30 mouse cellular contexts compared by ENCODE assay signal in the genomic region with DNA sequence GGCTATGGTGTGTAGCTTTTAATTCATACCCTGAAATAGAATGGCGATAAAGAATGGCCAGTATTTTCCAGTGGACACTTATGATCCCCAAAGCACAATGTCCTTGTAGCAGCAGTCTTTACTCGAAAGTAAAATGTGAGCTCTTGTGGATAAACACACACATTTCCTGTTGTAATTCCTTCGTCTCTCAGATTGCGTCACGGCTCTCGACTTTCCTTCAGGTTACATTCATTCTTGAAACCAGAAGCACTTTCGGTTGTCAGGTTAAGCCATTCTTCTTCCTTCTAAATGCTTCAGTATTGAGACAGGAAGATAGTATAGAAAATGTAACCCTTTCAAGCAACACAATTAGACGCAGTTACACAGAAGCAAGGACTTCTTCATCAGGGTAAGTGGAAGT. TPM values are rescaled to one million over a fixed set of nuclear protein-coding genes. Genes with fewer than 3 reads are reported as not detected.
DNase-seq lines count a peak whose midpoint lies in the region; ATAC-seq and TF ChIP-seq lines count a peak whose summit lies in the region.
"Had no signal": no experiment of that assay in that cellular context is flagged by ENCODE, and none has a peak within 500 bp of the region (broad histone marks: within the 10 kb centered on the region; RNA-seq: fewer than 3 reads in every experiment).

No protein-coding gene starts in this region.

- no peak for TF ChIP-seq CTCF in liver, postnatal 0 days (IDR thresholded peaks at IDR 0.05; ENCODE audit: low read depth)

- H3K27me3 ChIP-seq in liver, postnatal 0 days (ENCODE audit: insufficient read depth, low read length): no peaks in the 10 kb centered on the region
- no peaks in the 10 kb centered on the region for H3K27me3 ChIP-seq in megakaryocyte, embryonic 14.5 days (replicated peaks)
- no peaks in the 10 kb centered on the region for H3K27me3 ChIP-seq in forebrain, embryonic 16.5 days (replicated peaks; ENCODE audit: control insufficient read depth, insufficient read depth, low read length)
- H3K27me3 ChIP-seq: CH12.LX; embryonic facial prominence, embryonic 15.5 days; heart, embryonic 12.5 days; limb, embryonic 13.5 days; liver, embryonic 12.5 days; lung, embryonic 15.5 days; stomach, embryonic 15.5 days had no signal

- no peak for ATAC-seq in liver, postnatal 0 days
- ATAC-seq in hematopoietic stem cell, adult 5-6 weeks (replicated peaks in 1 of 2; ENCODE audit: insufficient read depth in 1 of 2, low FRiP score in 2 of 2, low TSS enrichment in 1 of 2, low read depth in 1 of 2, poor library complexity in 2 of 2, severe bottlenecking in 2 of 2): peak; percentile 49 to 81; a peak in 3 of 4 replicates
- no peak for ATAC-seq in forebrain, embryonic 16.5 days
- ATAC-seq: activated CD4-positive, CD25-positive, alpha-beta regulatory T cell, adult 4 months; forebrain, embryonic 14.5 days; hindbrain, postnatal 0 days; intestine, embryonic 16.5 days; liver, embryonic 12.5 days had no signal

- peaks cover 13% of the 10 kb centered on the region; the same call in 1 of the 2 replicates for H3K36me3 ChIP-seq in liver, postnatal 0 days (replicated peaks; ENCODE audit: insufficient read depth, low read length)
- H3K36me3 ChIP-seq in megakaryocyte, embryonic 14.5 days (replicated peaks; ENCODE audit: low read length): peaks cover 40% of the 10 kb centered on the region
- H3K36me3 ChIP-seq in forebrain, embryonic 16.5 days (ENCODE audit: control insufficient read depth, insufficient read depth): peaks cover 3% of the 10 kb centered on the region; the same call in 1 of the 2 replicates
- H3K36me3 ChIP-seq: lung, embryonic 15.5 days; stomach, embryonic 15.5 days had no signal

- 57% methylated on average over 8 of the region's 8 CpGs for WGBS in liver, postnatal 0 days (ENCODE audit: insufficient replicate concordance)
- 88% methylated on average over 8 of the region's 8 CpGs for WGBS in forebrain, embryonic 16.5 days

- no peak overlapping the region for H3K4me3 ChIP-seq in liver, postnatal 0 days (ENCODE audit: low read depth, low read length)
- H3K4me3 ChIP-seq in megakaryocyte, embryonic 14.5 days (replicated peaks): peak overlapping the region; percentile 28
- no peak overlapping the region for H3K4me3 ChIP-seq in forebrain, embryonic 16.5 days (replicated peaks; ENCODE audit: low read length)
- H3K4me3 ChIP-seq: embryonic facial prominence, embryonic 15.5 days; heart, adult 2 months; heart, embryonic 12.5 days; limb, embryonic 13.5 days; liver, embryonic 12.5 days; lung, embryonic 15.5 days; stomach, embryonic 15.5 days had no signal

- no peaks in the 10 kb centered on the region for H3K9me3 ChIP-seq in liver, postnatal 0 days (ENCODE audit: low read length)
- H3K9me3 ChIP-seq in megakaryocyte, embryonic 14.5 days: no peaks in the 10 kb centered on the region
- no peaks in the 10 kb centered on the region for H3K9me3 ChIP-seq in forebrain, embryonic 16.5 days (ENCODE audit: control insufficient read depth, low read length)
- H3K9me3 ChIP-seq: embryonic facial prominence, embryonic 15.5 days; heart, embryonic 12.5 days; limb, embryonic 13.5 days; liver, embryonic 12.5 days; lung, embryonic 15.5 days; stomach, embryonic 15.5 days had no signal

- no peak for DNase-seq in liver, postnatal 0 days
- DNase-seq in liver: no peak
- peak; percentile 17 for DNase-seq in lung, postnatal 10 days
- DNase-seq in adrenal gland, adult 2 months: no peak
- no peak for DNase-seq in thymus, adult 18-20 months
- DNase-seq: adrenal gland, postnatal 14 days; cerebellum, adult 11 months; cerebellum, adult 9-10 months; gastrocnemius, postnatal 36 days; heart, adult 2 months; heart, postnatal 10 days; kidney, postnatal 25 days; midbrain, embryonic 14.5 days; retina, postnatal 1 day; right cerebral cortex, postnatal 25 days; thymus, postnatal 14 days had no signal

- H3K4me1 ChIP-seq in liver, postnatal 0 days (ENCODE audit: insufficient read depth): no peaks in the 10 kb centered on the region
- peaks cover 15% of the 10 kb centered on the region for H3K4me1 ChIP-seq in megakaryocyte, embryonic 14.5 days
- no peaks in the 10 kb centered on the region for H3K4me1 ChIP-seq in forebrain, embryonic 16.5 days (replicated peaks; ENCODE audit: control insufficient read depth, insufficient read depth, low read length)
- H3K4me1 ChIP-seq: embryonic facial prominence, embryonic 15.5 days; limb, embryonic 13.5 days; lung, embryonic 15.5 days; stomach, embryonic 15.5 days had no signal

- no peak overlapping the region for H3K9ac ChIP-seq in liver, postnatal 0 days (replicated peaks)
- H3K9ac ChIP-seq in forebrain, embryonic 16.5 days (replicated peaks; ENCODE audit: low read depth, low read length): no peak overlapping the region
- H3K9ac ChIP-seq: embryonic facial prominence, embryonic 15.5 days; heart, embryonic 12.5 days; limb, embryonic 13.5 days; liver, embryonic 12.5 days; lung, embryonic 15.5 days; stomach, embryonic 15.5 days had no signal

- H3K27ac ChIP-seq in liver, postnatal 0 days (ENCODE audit: low read depth): no peak overlapping the region
- no peak overlapping the region for H3K27ac ChIP-seq in forebrain, embryonic 16.5 days (ENCODE audit: low read length)
- H3K27ac ChIP-seq: embryonic facial prominence, embryonic 15.5 days; heart, adult 2 months; hindbrain, postnatal 0 days; limb, embryonic 13.5 days; liver, embryonic 12.5 days; lung, embryonic 15.5 days; stomach, embryonic 15.5 days had no signal

- peak overlapping the region; percentile 13; the same call in 1 of the 2 replicates for H3K4me2 ChIP-seq in liver, postnatal 0 days (ENCODE audit: low read depth, low read length)
- H3K4me2 ChIP-seq in forebrain, embryonic 16.5 days (ENCODE audit: low read length): no peak overlapping the region
- H3K4me2 ChIP-seq: embryonic facial prominence, embryonic 15.5 days; heart, embryonic 12.5 days; limb, embryonic 13.5 days; liver, embryonic 12.5 days; lung, embryonic 15.5 days; stomach, embryonic 15.5 days had no signal

- no peak for TF ChIP-seq EP300 in liver, postnatal 0 days (IDR thresholded peaks at IDR 0.05; ENCODE audit: low read depth)

RNA-seq across cellular contexts. Expression of a gene that starts 17.9 kb away (rescaled TPM):
- 5.2 and 6.0 TPM in 2 replicates for polyA plus RNA-seq in liver, postnatal 0 days (2015; fragmentation: Nextera tagmentation; extraction: Ambion mirVana)
- 12.3 and 15.5 TPM in 2 replicates for total RNA-seq in hematopoietic stem cell, adult 5-6 weeks (2017)
- 0.06 TPM in 1 of 2 replicates, not detected in the other for polyA plus RNA-seq in megakaryocyte, embryonic 14.5 days (2012; ENCODE audit: insufficient read depth, low replicate concordance)
- total RNA-seq in adrenal gland, adult 2 months (2021): 10 to 100 TPM; 11.8 to 15.7 TPM
- polyA plus RNA-seq in adrenal gland, adult 2 months (2012; rRNA removed): 2.2 TPM in 2 replicates
- 21.3 and 22.0 TPM in 2 replicates for polyA plus RNA-seq in forebrain, embryonic 16.5 days (2015; fragmentation: Nextera tagmentation; extraction: Ambion mirVana)
- total RNA-seq: CH12.LX had no signal

Comparison
In these comparisons a context has a peak if more than half of its experiments do, and no peak if none do; other contexts are left out.
1. ATAC-seq: peak in hematopoietic stem cell, adult 5-6 weeks (2 of 2); none in liver, postnatal 0 days (single experiment) and forebrain, embryonic 16.5 days (single experiment).